Mouse (Mus musculus) midbrain, embryonic 15.5 days (tissue): Measurements from ENCODE around the gene Slc23a2. TPM values are rescaled to one million over a fixed set of nuclear protein-coding genes. Genes with fewer than 3 reads are reported as not detected.

ENCODE experiments used
- ATAC-seq: fragments of 200-750 bp; cut with Nextera tagmentation; replicated peaks from 2 replicates; pipeline ENCODE4 v1.8.0; 2017; ENCODE audit warnings: moderate TSS enrichment
- H3K27ac ChIP-seq: fragments of 300-500 bp; sonication (generic); 2 replicates; pipeline ENCODE4 v1.5.1; 2015; ENCODE audit warnings: mild to moderate bottlenecking, inconsistent platforms
- H3K27me3 ChIP-seq: fragments of 300-500 bp; sonication (generic); replicated peaks from 2 replicates; pipeline ENCODE4 v1.6.1; 2015; ENCODE audit warnings: inconsistent platforms
- H3K36me3 ChIP-seq: fragments of 300-500 bp; sonication (generic); replicated peaks from 2 replicates; pipeline ENCODE4 v1.6.1; 2015; ENCODE audit warnings: inconsistent platforms
- H3K4me1 ChIP-seq: fragments of 300-500 bp; sonication (generic); 2 replicates; pipeline ENCODE4 v1.6.1; 2015; ENCODE audit warnings: inconsistent platforms
- H3K4me2 ChIP-seq: fragments of 300-500 bp; sonication (generic); 2 replicates; pipeline ENCODE4 v1.6.1; 2015; ENCODE audit warnings: inconsistent platforms, mild to moderate bottlenecking, moderate library complexity
- H3K4me3 ChIP-seq: fragments of 300-500 bp; sonication (generic); 2 replicates; pipeline ENCODE4 v1.5.1; 2015; ENCODE audit warnings: mild to moderate bottlenecking, inconsistent platforms
- H3K9ac ChIP-seq: fragments of 300-500 bp; sonication (generic); 2 replicates; pipeline ENCODE4 v1.6.1; 2015; ENCODE audit warnings: mild to moderate bottlenecking, inconsistent platforms
- H3K9me3 ChIP-seq: fragments of 300-500 bp; sonication (generic); 2 replicates; pipeline ENCODE4 v1.6.1; 2016; ENCODE audit warnings: inconsistent platforms
- WGBS: fragments of 180-500 bp; shearing (Covaris S2); methylation state at CpG from one replicate; pipeline ENCODE4 v1.1.7; 2015; ENCODE audit warnings: mixed read lengths; 5-methylcytosine and 5-hydroxymethylcytosine counted together
- polyA plus RNA-seq: library from polyadenylated mRNA; unstranded; fragments of >200 nt; fragmentation: Nextera tagmentation; extraction: Ambion mirVana; gene quantifications from 2 replicates; pipeline ENCODE4 v1.2.1, GENCODE M21; 2015

Slc23a2 gene
- polyA plus RNA-seq, 1 experiment from 2014 or later = 36.3 TPM

DNA sequence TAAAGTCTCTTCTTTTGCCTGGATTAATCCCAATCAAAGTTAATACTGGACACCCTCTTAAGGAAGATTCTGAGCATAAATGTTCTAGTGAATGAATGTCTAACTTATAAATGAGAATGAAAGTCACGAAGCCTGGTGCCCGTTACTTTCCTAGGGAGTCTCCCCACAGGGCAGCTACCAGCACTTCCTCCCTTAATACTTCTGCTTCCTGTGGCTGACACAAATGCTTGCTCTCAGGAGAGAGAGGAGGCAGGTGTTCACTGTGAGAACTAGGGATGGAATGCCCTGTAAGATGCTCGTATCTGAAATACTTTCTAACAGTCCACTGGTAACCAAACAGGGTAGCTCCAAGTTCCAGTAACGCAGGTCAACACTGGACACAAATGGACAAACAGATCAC is 91.1 kb downstream of the Slc23a2 start:
- H3K36me3 ChIP-seq = peaks cover 27% of the 10 kb centered on the region
- no peak overlapping the region for H3K4me3 ChIP-seq
- 93% methylated on average over 4 of the region's 4 CpGs for WGBS
- H3K27ac ChIP-seq = no peak overlapping the region
- H3K27me3 ChIP-seq = no peaks in the 10 kb centered on the region
- ATAC-seq = no peak
- no peaks in the 10 kb centered on the region for H3K4me1 ChIP-seq
- no peak overlapping the region for H3K9ac ChIP-seq
- H3K9me3 ChIP-seq = no peaks in the 10 kb centered on the region
- no peak overlapping the region for H3K4me2 ChIP-seq

DNA sequence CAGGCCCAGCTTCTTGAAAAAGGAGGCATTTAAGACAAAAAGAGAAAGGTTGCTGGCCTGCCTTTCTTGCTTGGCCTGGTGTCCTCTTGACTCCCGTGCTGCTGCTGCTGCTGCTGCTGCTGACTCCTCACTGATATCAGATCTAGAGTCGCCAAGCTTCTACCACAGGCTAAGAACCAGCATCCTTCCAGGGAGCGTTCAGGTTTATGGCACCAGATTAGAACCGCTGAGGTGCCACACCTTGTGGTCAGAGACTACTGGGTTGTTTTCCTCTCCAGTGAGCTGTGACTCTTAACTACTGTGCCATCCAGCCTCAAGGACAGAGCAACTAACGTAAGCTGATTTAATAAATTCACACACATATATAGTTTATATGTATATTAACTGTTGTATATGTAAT is 93.1 kb downstream of the Slc23a2 start:
- Histone ChIP-seq H3K4me2 (no peak overlapping the region), H3K4me3 (no peak overlapping the region), H3K9ac (no peak overlapping the region), H3K36me3 (peaks cover 14% of the 10 kb centered on the region), H3K9me3 (no peaks in the 10 kb centered on the region), H3K27me3 (no peaks in the 10 kb centered on the region), H3K27ac (no peak overlapping the region), H3K4me1 (no peaks in the 10 kb centered on the region)
- WGBS = 83% methylated on average over 5 of the region's 5 CpGs
- no peak for ATAC-seq

DNA sequence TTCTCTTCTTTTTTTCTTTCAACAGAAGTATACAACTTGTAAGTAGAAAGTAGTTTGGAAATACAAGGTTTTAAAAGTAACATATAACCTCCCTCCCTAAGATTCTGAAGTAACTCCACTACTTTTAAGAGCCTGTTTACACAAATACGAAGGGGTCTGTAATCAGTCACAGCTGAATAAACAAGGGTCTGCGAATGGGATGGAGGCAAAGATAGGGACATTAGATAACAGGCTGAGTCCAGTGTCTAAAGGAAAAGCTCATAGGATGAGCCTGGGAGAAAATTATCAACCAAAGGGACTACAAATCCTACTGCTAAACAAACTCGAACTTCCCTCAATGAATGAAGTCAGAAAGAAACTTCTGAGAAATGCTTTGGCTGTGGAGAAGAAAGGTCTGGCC is 95.0 kb downstream of the Slc23a2 start:
- Histone ChIP-seq H3K4me2 (no peak overlapping the region), H3K27ac (no peak overlapping the region), H3K9ac (no peak overlapping the region), H3K4me3 (no peak overlapping the region), H3K4me1 (no peaks in the 10 kb centered on the region), H3K27me3 (no peaks in the 10 kb centered on the region), H3K36me3 (no peaks in the 10 kb centered on the region; the same call in 1 of the 2 replicates), H3K9me3 (no peaks in the 10 kb centered on the region)
- WGBS = 52% methylated on average over 3 of the region's 3 CpGs
- no peak for ATAC-seq

DNA sequence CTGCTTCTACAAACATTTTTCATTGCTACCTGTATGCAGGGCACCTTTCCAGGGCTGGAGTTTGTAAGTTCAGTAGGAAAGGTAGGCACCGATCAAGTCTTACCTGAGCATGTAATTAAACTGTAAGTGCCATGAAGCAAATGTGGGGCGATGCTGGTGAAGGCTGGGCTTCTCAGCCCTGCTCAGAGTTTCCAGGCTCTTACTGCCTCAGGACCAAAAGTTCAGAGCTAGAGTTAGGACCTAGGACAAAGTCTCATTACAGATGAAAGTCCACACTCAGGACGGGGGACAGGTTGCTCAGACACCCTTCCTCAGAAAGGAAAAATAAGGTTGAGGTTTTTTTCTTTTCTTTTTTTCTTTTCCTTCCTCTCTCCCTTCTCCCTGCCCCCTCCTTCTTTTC is 95.4 kb downstream of the Slc23a2 start:
- Histone ChIP-seq H3K4me2 (no peak overlapping the region), H3K9me3 (no peaks in the 10 kb centered on the region), H3K4me3 (no peak overlapping the region), H3K9ac (no peak overlapping the region), H3K36me3 (no peaks in the 10 kb centered on the region), H3K27ac (no peak overlapping the region), H3K4me1 (no peaks in the 10 kb centered on the region), H3K27me3 (no peaks in the 10 kb centered on the region)
- no peak for ATAC-seq
- 88% methylated on average over 3 of the region's 3 CpGs for WGBS

DNA sequence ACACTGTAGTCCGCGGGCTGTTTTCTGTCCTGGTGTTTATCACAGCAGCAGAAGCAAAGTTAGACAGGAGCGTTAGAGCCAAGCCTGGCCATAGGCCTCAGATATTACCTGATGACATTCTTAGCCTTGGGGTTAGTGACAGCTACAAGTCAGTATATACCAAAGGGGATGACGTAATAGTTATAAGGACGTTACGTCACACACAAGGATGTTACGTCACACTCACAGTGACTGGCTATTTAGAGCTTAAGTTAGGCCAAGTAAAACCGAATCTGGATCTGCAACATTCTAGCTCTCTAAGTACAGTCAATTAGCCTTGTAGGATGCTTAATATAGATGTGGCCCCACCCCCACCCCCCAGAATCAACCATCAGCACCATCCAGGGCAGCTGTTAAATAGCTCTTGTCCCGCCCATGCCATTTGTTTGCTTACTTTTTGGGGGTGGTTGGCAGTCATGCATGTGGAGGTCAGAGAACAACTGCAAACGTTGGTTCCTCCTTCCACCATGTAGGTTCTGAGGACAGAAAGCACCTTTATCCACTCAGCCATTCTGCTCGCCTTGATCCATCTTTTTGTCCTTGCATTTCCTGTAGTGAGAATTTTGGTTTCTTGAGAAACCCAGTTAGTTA is 96.7 kb downstream of the Slc23a2 start:
- 88% methylated on average over 11 of the region's 11 CpGs for WGBS

DNA sequence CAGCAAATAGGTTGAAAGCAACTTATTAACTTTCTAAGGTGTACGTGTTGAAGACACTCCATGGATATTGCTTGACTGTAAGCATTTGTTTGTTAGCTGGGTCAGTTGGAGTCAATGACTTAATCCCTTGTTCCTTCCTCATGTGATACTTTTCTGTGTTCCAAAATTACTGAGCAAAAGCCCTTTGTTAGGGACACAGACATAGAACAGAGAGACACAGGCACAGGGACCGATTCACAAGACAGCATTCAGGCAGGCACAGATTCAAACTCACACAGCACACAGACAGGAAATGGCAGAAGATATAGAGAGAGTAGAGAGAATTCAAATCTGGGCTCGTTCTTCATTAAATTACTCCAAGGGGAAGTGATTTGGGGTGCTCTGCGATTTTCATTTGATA is 97.5 kb downstream of the Slc23a2 start:
- Histone ChIP-seq H3K9ac (no peak overlapping the region), H3K27me3 (no peaks in the 10 kb centered on the region), H3K27ac (no peak overlapping the region), H3K4me1 (no peaks in the 10 kb centered on the region), H3K4me2 (no peak overlapping the region), H3K36me3 (no peaks in the 10 kb centered on the region), H3K9me3 (no peaks in the 10 kb centered on the region), H3K4me3 (no peak overlapping the region)
- ATAC-seq = no peak
- 86% methylated on average over 4 of the region's 4 CpGs for WGBS

More for the DNA sequence above, 96.7 kb downstream of the Slc23a2 start:
- Histone ChIP-seq H3K4me1 (no peaks in the 10 kb centered on the region), H3K4me3 (no peak overlapping the region), H3K9me3 (no peaks in the 10 kb centered on the region), H3K27me3 (no peaks in the 10 kb centered on the region), H3K9ac (no peak overlapping the region), H3K36me3 (no peaks in the 10 kb centered on the region), H3K27ac (no peak overlapping the region), H3K4me2 (no peak overlapping the region)
- no peak for ATAC-seq

DNA sequence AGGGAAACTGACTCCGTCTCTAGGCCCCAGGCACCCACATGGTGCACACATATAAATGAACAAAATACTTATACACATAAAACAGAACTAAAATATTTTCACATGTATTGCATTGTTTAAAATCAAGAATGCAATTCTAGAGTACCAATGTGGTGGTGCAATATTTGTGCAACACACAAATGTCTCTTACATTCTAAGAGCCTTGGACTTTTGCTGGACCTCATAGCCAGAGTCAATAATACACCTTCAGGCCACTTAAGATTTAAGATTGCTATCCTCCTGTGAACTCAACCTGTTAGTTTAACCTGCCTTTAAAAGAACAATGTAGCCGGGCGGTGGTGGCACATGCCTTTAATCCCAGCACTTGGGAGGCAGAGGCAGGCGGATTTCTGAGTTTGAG is 98.2 kb downstream of the Slc23a2 start:
- 95% methylated on average over 4 of the region's 4 CpGs for WGBS
- no peaks in the 10 kb centered on the region for H3K4me1 ChIP-seq
- no peak overlapping the region for H3K4me3 ChIP-seq
- no peaks in the 10 kb centered on the region for H3K9me3 ChIP-seq
- H3K4me2 ChIP-seq = no peak overlapping the region
- H3K36me3 ChIP-seq = no peaks in the 10 kb centered on the region
- H3K27me3 ChIP-seq = no peaks in the 10 kb centered on the region
- ATAC-seq = no peak
- H3K9ac ChIP-seq = no peak overlapping the region
- H3K27ac ChIP-seq = no peak overlapping the region

DNA sequence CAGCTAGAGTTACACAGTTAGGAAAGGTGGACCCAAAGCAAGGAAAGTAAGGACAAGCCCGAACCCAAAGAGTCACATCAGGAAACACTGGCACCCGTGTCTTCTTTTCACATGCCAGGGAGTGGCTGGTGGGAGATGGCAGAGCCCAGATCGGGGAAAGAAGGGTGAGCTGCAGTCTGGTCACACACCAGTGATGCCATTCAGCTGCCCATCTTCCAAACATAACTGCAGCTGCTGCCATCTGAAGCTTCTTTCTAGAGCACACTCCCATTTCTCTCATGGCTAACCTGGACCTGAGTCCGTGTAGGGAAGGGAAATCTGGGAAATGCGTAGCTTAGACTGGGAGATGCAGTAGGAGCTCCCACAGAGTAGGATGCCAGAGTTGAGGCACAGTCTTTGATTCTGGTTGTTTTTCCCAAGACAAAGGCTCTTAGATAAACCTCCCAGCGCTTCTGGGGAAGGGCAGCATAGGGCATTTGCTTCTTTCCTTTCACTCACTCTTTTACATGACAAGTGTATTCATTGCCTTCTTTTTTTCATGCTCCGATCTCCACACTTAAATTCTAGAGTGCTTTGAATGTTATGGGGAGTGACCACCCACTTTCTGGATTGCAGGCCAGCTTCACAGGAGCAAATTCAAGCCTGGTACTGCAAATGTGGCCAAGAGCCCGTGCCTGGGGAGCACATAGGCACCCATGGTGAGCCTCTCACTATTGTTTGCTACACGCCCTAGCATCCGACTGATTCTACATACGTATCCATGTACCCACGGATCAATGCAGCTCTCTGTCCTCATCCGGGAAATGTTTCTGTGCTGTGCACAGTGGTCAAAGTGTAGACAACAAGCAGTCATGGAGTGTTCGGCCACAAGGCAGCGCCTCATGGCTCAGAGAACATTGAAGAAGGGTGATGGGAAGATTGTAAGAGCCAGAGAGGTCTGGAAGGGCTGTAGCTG is 100.3 kb downstream of the Slc23a2 start:
- no peak overlapping the region for H3K9ac ChIP-seq
- H3K9me3 ChIP-seq = no peaks in the 10 kb centered on the region
- H3K27me3 ChIP-seq = no peaks in the 10 kb centered on the region
- ATAC-seq = no peak
- H3K27ac ChIP-seq = no peak overlapping the region
- WGBS = 64% methylated on average over 15 of the region's 15 CpGs
- H3K4me3 ChIP-seq = no peak overlapping the region
- no peaks in the 10 kb centered on the region for H3K36me3 ChIP-seq
- no peak overlapping the region for H3K4me2 ChIP-seq
- H3K4me1 ChIP-seq = no peaks in the 10 kb centered on the region

DNA sequence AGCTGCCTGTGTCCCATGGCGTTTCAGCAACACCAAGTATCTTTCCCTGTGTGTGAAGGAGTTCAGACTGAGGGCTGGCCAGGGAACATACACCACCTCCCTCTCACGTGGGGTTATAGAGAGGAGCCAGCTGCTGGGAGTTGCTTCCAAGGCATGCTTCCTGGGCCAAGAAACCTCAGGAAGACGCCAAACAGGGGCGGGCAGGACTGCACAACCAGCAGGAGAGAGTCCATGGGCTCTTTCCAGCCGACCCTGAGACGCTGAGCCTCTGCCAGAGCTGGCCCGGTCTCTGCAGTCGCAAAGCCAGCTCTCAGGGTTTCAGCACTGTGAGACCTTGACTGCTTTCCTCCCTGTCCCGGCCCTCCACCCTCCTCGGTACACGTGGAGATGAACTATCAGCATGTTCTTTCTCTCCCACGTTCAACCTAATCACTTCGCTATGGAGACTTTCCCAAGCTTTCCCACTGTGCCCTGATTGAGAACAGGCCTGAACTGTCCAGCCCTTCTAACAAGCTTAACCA is 101.7 kb downstream of the Slc23a2 start:
- Histone ChIP-seq H3K4me2 (no peak overlapping the region), H3K27ac (no peak overlapping the region), H3K9ac (no peak overlapping the region), H3K27me3 (no peaks in the 10 kb centered on the region), H3K4me1 (no peaks in the 10 kb centered on the region), H3K36me3 (no peaks in the 10 kb centered on the region), H3K9me3 (no peaks in the 10 kb centered on the region), H3K4me3 (no peak overlapping the region)
- 45% methylated on average over 13 of the region's 13 CpGs for WGBS
- ATAC-seq = peak; percentile 50; the same call in 1 of the 2 replicates

DNA sequence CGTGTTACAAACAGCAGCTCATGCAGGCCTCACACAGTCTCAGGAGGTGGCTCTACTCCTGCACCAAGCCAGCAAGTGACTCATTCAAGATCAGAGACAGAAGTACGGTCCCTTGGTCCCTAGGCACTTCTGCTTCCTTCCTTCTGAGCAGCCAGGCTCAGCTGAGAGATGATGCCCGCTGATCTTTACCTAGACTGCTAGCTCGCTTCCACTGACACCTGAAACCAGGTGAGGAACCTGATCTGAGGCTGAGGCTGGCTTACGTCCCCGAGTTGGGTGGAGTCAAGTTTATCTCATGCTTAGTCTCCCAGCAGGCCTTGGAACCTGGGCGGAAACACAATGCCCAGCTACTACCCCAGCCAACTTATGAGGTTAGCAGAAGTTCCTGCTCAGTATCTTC is 105.0 kb downstream of the Slc23a2 start:
- Histone ChIP-seq H3K4me2 (no peak overlapping the region), H3K9ac (no peak overlapping the region), H3K9me3 (no peaks in the 10 kb centered on the region), H3K27ac (no peak overlapping the region), H3K27me3 (no peaks in the 10 kb centered on the region), H3K4me1 (no peaks in the 10 kb centered on the region), H3K36me3 (no peaks in the 10 kb centered on the region), H3K4me3 (no peak overlapping the region)
- WGBS = 64% methylated on average over 7 of the region's 7 CpGs
- no peak for ATAC-seq

DNA sequence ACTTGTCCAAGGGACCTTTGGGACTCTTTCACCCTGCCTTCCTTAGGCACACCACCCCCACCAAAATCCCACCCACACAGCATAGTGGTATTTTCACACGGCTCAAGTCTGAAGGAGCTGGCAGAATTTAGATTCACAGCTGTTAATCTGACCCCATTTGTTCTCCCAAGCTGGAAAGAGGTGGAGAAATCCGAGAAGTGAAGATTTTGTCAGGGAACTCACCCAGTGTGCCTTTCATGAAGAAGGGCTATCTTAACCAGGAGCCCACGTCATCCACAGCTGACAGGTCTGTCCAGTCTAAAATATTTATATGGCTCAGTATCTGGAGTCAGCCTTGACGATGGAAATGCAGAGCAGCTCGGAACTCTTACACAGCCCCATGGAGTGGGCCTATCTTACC is 108.6 kb downstream of the Slc23a2 start:
- H3K9ac ChIP-seq = no peak overlapping the region
- no peak overlapping the region for H3K4me3 ChIP-seq
- no peak overlapping the region for H3K4me2 ChIP-seq
- ATAC-seq = no peak
- WGBS = 86% methylated on average over 5 of the region's 5 CpGs
- H3K27me3 ChIP-seq = no peaks in the 10 kb centered on the region
- no peaks in the 10 kb centered on the region for H3K9me3 ChIP-seq
- no peak overlapping the region for H3K27ac ChIP-seq
- peaks cover 4% of the 10 kb centered on the region for H3K4me1 ChIP-seq
- no peaks in the 10 kb centered on the region for H3K36me3 ChIP-seq

DNA sequence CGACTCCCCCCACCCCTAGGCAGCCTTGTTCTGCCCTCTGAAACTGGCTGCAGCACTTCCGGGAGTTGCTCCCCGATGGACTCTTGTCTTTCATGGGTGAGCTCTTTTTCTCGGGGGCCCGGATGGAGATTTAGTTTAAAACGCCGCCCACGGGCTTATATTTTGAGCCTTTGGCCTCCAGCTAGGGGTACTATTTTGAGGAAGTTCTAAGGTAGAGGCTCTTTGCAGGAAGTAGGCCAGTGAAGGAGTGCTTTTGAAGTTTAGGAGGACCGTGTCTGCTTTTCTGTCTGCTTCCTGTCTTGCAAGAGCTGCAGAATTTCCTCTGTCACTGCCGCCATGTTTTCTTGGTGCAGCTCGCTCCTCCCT is 109.5 kb downstream of the Slc23a2 start:
- 53% methylated on average over 11 of the region's 11 CpGs for WGBS
- no peaks in the 10 kb centered on the region for H3K27me3 ChIP-seq
- H3K4me1 ChIP-seq = peaks cover 13% of the 10 kb centered on the region
- no peaks in the 10 kb centered on the region for H3K9me3 ChIP-seq
- no peaks in the 10 kb centered on the region for H3K36me3 ChIP-seq
- no peak for ATAC-seq
- no peak overlapping the region for H3K27ac ChIP-seq
- H3K9ac ChIP-seq = no peak overlapping the region
- H3K4me2 ChIP-seq = no peak overlapping the region
- no peak overlapping the region for H3K4me3 ChIP-seq
